ENCODE assay signal across 10 mouse cellular contexts in the genomic region with DNA sequence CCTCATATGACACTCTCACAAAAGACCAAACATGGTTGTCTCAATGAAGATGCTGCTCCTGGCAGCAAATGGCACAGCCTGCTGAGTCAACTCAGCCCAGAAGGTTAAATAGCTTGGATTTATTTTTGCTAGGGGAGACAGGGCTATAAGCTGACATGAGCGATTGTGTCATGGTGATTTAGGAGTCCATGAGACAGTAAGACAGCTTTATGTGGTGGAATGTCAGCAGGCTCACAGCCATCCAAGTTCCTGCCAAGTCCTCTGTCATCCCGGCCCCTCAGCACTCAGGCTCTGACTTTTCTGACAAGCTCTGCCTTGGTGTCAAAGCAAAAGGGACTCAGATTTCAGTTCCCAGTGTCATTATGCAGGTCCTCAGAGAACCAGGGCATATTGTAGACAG. TPM values are rescaled to one million over a fixed set of nuclear protein-coding genes. Genes with fewer than 3 reads are reported as not detected.
DNase-seq lines count a peak whose midpoint lies in the region; ATAC-seq lines count a peak whose summit lies in the region.
"Had no signal": no experiment of that assay in that cellular context is flagged by ENCODE, and none has a peak within 500 bp of the region (broad histone marks: within the 10 kb centered on the region; RNA-seq: fewer than 3 reads in every experiment).

No protein-coding gene starts in this region.

- H3K36me3 ChIP-seq in midbrain, embryonic 13.5 days: peaks cover 5% of the 10 kb centered on the region; the same call in 1 of the 2 replicates
- H3K36me3 ChIP-seq in midbrain, embryonic 11.5 days (ENCODE audit: control insufficient read depth, insufficient read depth, low read length): no peaks in the 10 kb centered on the region
- no peaks in the 10 kb centered on the region for H3K36me3 ChIP-seq in heart, embryonic 16.5 days (ENCODE audit: control insufficient read depth, insufficient read depth)
- peaks cover 5% of the 10 kb centered on the region; the same call in 1 of the 2 replicates for H3K36me3 ChIP-seq in neural tube, embryonic 15.5 days

- H3K27ac ChIP-seq in midbrain, embryonic 13.5 days: no peak overlapping the region
- H3K27ac ChIP-seq in midbrain, embryonic 11.5 days (ENCODE audit: low read depth, low read length): no peak overlapping the region
- H3K27ac ChIP-seq in heart, embryonic 16.5 days (ENCODE audit: low read length): peak overlapping the region; percentile 79
- H3K27ac ChIP-seq in neural tube, embryonic 15.5 days (replicated peaks): no peak overlapping the region

- H3K4me3 ChIP-seq in midbrain, embryonic 13.5 days (replicated peaks): no peak overlapping the region
- H3K4me3 ChIP-seq in midbrain, embryonic 11.5 days (ENCODE audit: low read depth, low read length): no peak overlapping the region
- no peak overlapping the region for H3K4me3 ChIP-seq in heart, embryonic 16.5 days (ENCODE audit: low read length)
- no peak overlapping the region for H3K4me3 ChIP-seq in neural tube, embryonic 15.5 days (replicated peaks)

- intact Hi-C loops in gastrocnemius, postnatal 14 days (cut with DNase I; ENCODE audit: low total_unique reads): no loop called here

- no peaks in the 10 kb centered on the region for H3K9me3 ChIP-seq in midbrain, embryonic 13.5 days
- no peaks in the 10 kb centered on the region for H3K9me3 ChIP-seq in midbrain, embryonic 11.5 days (ENCODE audit: control insufficient read depth, low read length)
- no peaks in the 10 kb centered on the region for H3K9me3 ChIP-seq in heart, embryonic 16.5 days (replicated peaks; ENCODE audit: control insufficient read depth, low read length)
- H3K9me3 ChIP-seq in neural tube, embryonic 15.5 days (replicated peaks): no peaks in the 10 kb centered on the region

- no peak overlapping the region for H3K4me2 ChIP-seq in midbrain, embryonic 13.5 days (replicated peaks)
- no peak overlapping the region for H3K4me2 ChIP-seq in midbrain, embryonic 11.5 days
- no peak overlapping the region for H3K4me2 ChIP-seq in heart, embryonic 16.5 days (ENCODE audit: low read depth, low read length)
- H3K4me2 ChIP-seq in neural tube, embryonic 15.5 days: no peak overlapping the region

- DNase-seq in embryo, embryonic 10 days (ENCODE audit: low spot score): peak; percentile 40
- no peak for DNase-seq in embryo, embryonic 9.5 days (ENCODE audit: extremely low spot score)
- DNase-seq in midbrain, embryonic 11.5 days (ENCODE audit: low spot score, missing footprints): no peak
- DNase-seq in gastrocnemius, postnatal 14 days: no peak
- DNase-seq: liver, postnatal 0 days had no signal

- H3K4me1 ChIP-seq in midbrain, embryonic 13.5 days (replicated peaks): peaks cover 12% of the 10 kb centered on the region; the same call in 1 of the 2 replicates
- no peaks in the 10 kb centered on the region for H3K4me1 ChIP-seq in midbrain, embryonic 11.5 days (ENCODE audit: control insufficient read depth, insufficient read depth, low read length)
- peaks cover 19% of the 10 kb centered on the region for H3K4me1 ChIP-seq in heart, embryonic 16.5 days (ENCODE audit: control insufficient read depth, insufficient read depth, low read length)
- peaks cover 18% of the 10 kb centered on the region for H3K4me1 ChIP-seq in neural tube, embryonic 15.5 days

- peak; percentile 57 for ATAC-seq in midbrain, embryonic 13.5 days
- ATAC-seq in midbrain, embryonic 11.5 days (ENCODE audit: low FRiP score): no peak
- ATAC-seq in heart, embryonic 16.5 days (replicated peaks; ENCODE audit: extremely low read depth, insufficient read depth, low FRiP score): peak; percentile 81
- peak; percentile 64; the same call in 1 of the 2 replicates for ATAC-seq in neural tube, embryonic 15.5 days (ENCODE audit: low FRiP score)
- ATAC-seq in erythroid progenitor cell, adult 5-6 weeks (replicated peaks; ENCODE audit: low FRiP score, poor library complexity, severe bottlenecking): no peak

- H3K27me3 ChIP-seq in midbrain, embryonic 13.5 days: no peaks in the 10 kb centered on the region
- no peaks in the 10 kb centered on the region for H3K27me3 ChIP-seq in midbrain, embryonic 11.5 days (ENCODE audit: control insufficient read depth, insufficient read depth, low read length)
- H3K27me3 ChIP-seq in heart, embryonic 16.5 days (ENCODE audit: control insufficient read depth, insufficient read depth, low read length): no peaks in the 10 kb centered on the region
- no peaks in the 10 kb centered on the region for H3K27me3 ChIP-seq in neural tube, embryonic 15.5 days (replicated peaks)

- 59% methylated on average over 2 of the region's 2 CpGs for WGBS in midbrain, embryonic 13.5 days
- 88% methylated on average over 2 of the region's 2 CpGs for WGBS in midbrain, embryonic 11.5 days
- 19% methylated on average over 2 of the region's 2 CpGs for WGBS in heart, embryonic 16.5 days
- WGBS in neural tube, embryonic 15.5 days: 21% methylated on average over 2 of the region's 2 CpGs

- H3K9ac ChIP-seq in midbrain, embryonic 13.5 days (replicated peaks): no peak overlapping the region
- no peak overlapping the region for H3K9ac ChIP-seq in midbrain, embryonic 11.5 days (ENCODE audit: low read length)
- H3K9ac ChIP-seq in heart, embryonic 16.5 days (ENCODE audit: low read length): no peak overlapping the region
- no peak overlapping the region for H3K9ac ChIP-seq in neural tube, embryonic 15.5 days (replicated peaks)
- H3K9ac ChIP-seq: liver, postnatal 0 days had no signal

RNA-seq across cellular contexts. Expression of a gene that starts 11.6 kb away (rescaled TPM):
- polyA plus RNA-seq in midbrain, embryonic 13.5 days (2015; fragmentation: Nextera tagmentation; extraction: Ambion mirVana): 28.5 and 29.2 TPM in 2 replicates
- 14.8 and 15.7 TPM in 2 replicates for polyA plus RNA-seq in midbrain, embryonic 11.5 days (2014; fragmentation: Nextera tagmentation; extraction: Ambion mirVana)
- polyA plus RNA-seq in heart, embryonic 16.5 days (2015; fragmentation: Nextera tagmentation; extraction: Ambion mirVana): 7.4 and 7.8 TPM in 2 replicates
- polyA plus RNA-seq in neural tube, embryonic 15.5 days (2015; fragmentation: Nextera tagmentation; extraction: Ambion mirVana): 39.1 and 42.3 TPM in 2 replicates
- total RNA-seq in gastrocnemius, postnatal 14 days (2021): 1 to 10 TPM; 4.3 to 4.8 TPM
- 11.9 TPM in 1 of 2 replicates, not detected in the other for total RNA-seq in erythroid progenitor cell, adult 5-6 weeks (2015; ENCODE audit: low replicate concordance)
- 0.38 and 1.5 TPM in 2 replicates for total RNA-seq in erythroid progenitor cell, adult 5-6 weeks (2017; ENCODE audit: low replicate concordance)
- total RNA-seq: neutrophil, adult 5-6 weeks had no signal

Comparison
In these comparisons a context has a peak if more than half of its experiments do, and no peak if none do; other contexts are left out.
1. ATAC-seq: peak in midbrain, embryonic 13.5 days (single experiment), heart, embryonic 16.5 days (single experiment) and neural tube, embryonic 15.5 days (single experiment); none in midbrain, embryonic 11.5 days (single experiment) and erythroid progenitor cell, adult 5-6 weeks (single experiment).